Mouse (Mus musculus) MEL (cell line): ENCODE data around the gene Acyp1. TPM values are rescaled to one million over a fixed set of nuclear protein-coding genes. Genes with fewer than 3 reads are reported as not detected.
"Not testable (repeated sequence)": the region's sequence is repeated elsewhere in the genome, so short reads cannot be mapped to it uniquely, and the experiment has no call there.

ENCODE experiments used
- DNase-seq: peaks from one replicate; pipeline ENCODE4 v3.0.0; 2011; ENCODE audit warnings: low read depth, low spot score
- H3K27ac ChIP-seq: 2 replicates; pipeline ENCODE4 v1.5.1; 2012; ENCODE audit warnings: low read depth, mild to moderate bottlenecking, control low read depth, low read length, moderate library complexity; ENCODE audit not compliant: control insufficient read depth
- H3K27me3 ChIP-seq, 2 experiments: fragments of 150-350 bp in 1 of 2; sonication (generic) in 1 of 2; 2 replicates each; pipeline ENCODE4 v1.6.1; 2012; ENCODE audit warnings: low read length in 2 of 2, mild to moderate bottlenecking in 2 of 2, improper control_type of control experiment in 1 of 2, moderate library complexity in 1 of 2; ENCODE audit not compliant: insufficient read depth in 2 of 2, control insufficient read depth in 1 of 2
- H3K36me3 ChIP-seq, 2 experiments: 2 replicates each; pipeline ENCODE4 v1.6.1; 2012 to 2014; ENCODE audit warnings: low read length in 2 of 2, improper control_type of control experiment in 1 of 2, inconsistent platforms in 1 of 2, mild to moderate bottlenecking in 1 of 2; ENCODE audit not compliant: insufficient read depth in 2 of 2, control insufficient read depth in 1 of 2
- H3K4me1 ChIP-seq, 2 experiments: fragments of 150-350 bp in 1 of 2; sonication (generic) in 1 of 2; 2 replicates each; pipeline ENCODE4 v1.6.1; 2012; ENCODE audit warnings: low read length in 2 of 2, improper control_type of control experiment in 1 of 2, mild to moderate bottlenecking in 1 of 2; ENCODE audit not compliant: insufficient read depth in 2 of 2, control insufficient read depth in 1 of 2
- H3K4me3 ChIP-seq, 2 experiments: fragments of 150-350 bp in 1 of 2; sonication (generic) in 1 of 2; 2 replicates each; pipeline ENCODE4 v1.5.1; 2012; ENCODE audit warnings: low read depth in 2 of 2, low read length in 2 of 2, mild to moderate bottlenecking in 2 of 2, moderate library complexity in 2 of 2, control low read depth in 1 of 2, improper control_type of control experiment in 1 of 2; ENCODE audit not compliant: control insufficient read depth in 1 of 2, insufficient read depth in 1 of 2
- H3K79me2 ChIP-seq: 2 replicates; pipeline ENCODE4 v1.6.1; 2012; ENCODE audit warnings: mild to moderate bottlenecking, low read length, moderate library complexity; ENCODE audit not compliant: control insufficient read depth, poor library complexity, insufficient read depth
- H3K9ac ChIP-seq: 2 replicates; pipeline ENCODE4 v1.6.1; 2012; ENCODE audit warnings: low read depth, mild to moderate bottlenecking, control low read depth, low read length, moderate library complexity; ENCODE audit not compliant: control insufficient read depth, poor library complexity, severe bottlenecking
- H3K9me3 ChIP-seq: fragments of 150-350 bp; sonication (generic); replicated peaks from 2 replicates; pipeline ENCODE4 v1.6.1; 2012; ENCODE audit warnings: mild to moderate bottlenecking, low read length, improper control_type of control experiment, moderate library complexity; ENCODE audit not compliant: insufficient read depth
- CHD1 ChIP-seq: IDR thresholded peaks from 2 replicates; pipeline ENCODE4 v1.6.1; 2012; ENCODE audit warnings: low read depth, mild to moderate bottlenecking, inconsistent platforms, low read length, improper control_type of control experiment
- CTCF ChIP-seq, 3 experiments: IDR thresholded peaks in 2 of 3; conservative IDR thresholded peaks in 1 of 3; 2 replicates each; pipeline ENCODE4 v1.5.1; 2011 to 2012; ENCODE audit warnings: low read length in 3 of 3, low read depth in 2 of 3, mild to moderate bottlenecking in 2 of 3, improper control_type of control experiment in 1 of 3, inconsistent platforms in 1 of 3, mixed read lengths in 1 of 3, moderate library complexity in 1 of 3; ENCODE audit not compliant: control insufficient read depth in 1 of 3, insufficient read depth in 1 of 3, poor library complexity in 1 of 3, severe bottlenecking in 1 of 3
- E2F4 ChIP-seq: IDR thresholded peaks from 2 replicates; pipeline ENCODE4 v1.6.1; 2011; ENCODE audit warnings: low read depth, low read length, improper control_type of control experiment, borderline replicate concordance
- ELF1 ChIP-seq: IDR thresholded peaks from 2 replicates; pipeline ENCODE4 v1.6.1; 2014; ENCODE audit warnings: low read depth, mild to moderate bottlenecking, inconsistent platforms, low read length, improper control_type of control experiment, moderate library complexity
- GATA1 ChIP-seq: IDR thresholded peaks from 2 replicates; pipeline ENCODE4 v1.6.1; 2011; ENCODE audit warnings: low read depth, low read length, improper control_type of control experiment
- MAX ChIP-seq: IDR thresholded peaks from 2 replicates; pipeline ENCODE4 v1.6.1; 2011; ENCODE audit warnings: low read length, improper control_type of control experiment
- MEF2A ChIP-seq: IDR thresholded peaks from 2 replicates; pipeline ENCODE4 v1.6.1; 2014; ENCODE audit warnings: low read depth, mild to moderate bottlenecking, inconsistent platforms, low read length, improper control_type of control experiment; ENCODE audit not compliant: poor library complexity, insufficient replicate concordance, severe bottlenecking; ENCODE audit errors: extremely low read depth
- MYC ChIP-seq: IDR thresholded peaks from 2 replicates; pipeline ENCODE4 v1.6.1; 2011; ENCODE audit warnings: low read depth, mild to moderate bottlenecking, low read length, improper control_type of control experiment, moderate library complexity
- NELFE ChIP-seq: IDR thresholded peaks from 2 replicates; pipeline ENCODE4 v1.6.1; 2011; ENCODE audit warnings: low read depth, low read length, improper control_type of control experiment
- POLR2A ChIP-seq, 2 experiments: IDR thresholded peaks; 2 replicates each; pipeline ENCODE4 v1.6.1; 2011 to 2012; ENCODE audit warnings: low read length in 2 of 2, mild to moderate bottlenecking in 2 of 2, control low read depth in 1 of 2, improper control_type of control experiment in 1 of 2, low read depth in 1 of 2, moderate library complexity in 1 of 2; ENCODE audit not compliant: control insufficient read depth in 1 of 2, insufficient read depth in 1 of 2, poor library complexity in 1 of 2
- POLR2AphosphoS2 ChIP-seq: IDR thresholded peaks from 2 replicates; pipeline ENCODE4 v1.6.1; 2011; ENCODE audit warnings: low read length, improper control_type of control experiment
- RAD21 ChIP-seq: IDR thresholded peaks from 2 replicates; pipeline ENCODE4 v1.6.1; 2011; ENCODE audit warnings: mild to moderate bottlenecking, low read depth, low read length, improper control_type of control experiment
- SMC3 ChIP-seq: IDR thresholded peaks from 2 replicates; pipeline ENCODE4 v1.6.1; 2011; ENCODE audit warnings: low read depth, low read length, improper control_type of control experiment
- USF1 ChIP-seq: IDR thresholded peaks from 2 replicates; pipeline ENCODE4 v1.6.1; 2014; ENCODE audit warnings: low read depth, mild to moderate bottlenecking, inconsistent platforms, low read length, improper control_type of control experiment, moderate library complexity
- ZC3H11A ChIP-seq: IDR thresholded peaks from 2 replicates; pipeline ENCODE4 v1.6.1; 2012; ENCODE audit warnings: low read depth, mild to moderate bottlenecking, inconsistent platforms, low read length, improper control_type of control experiment
- ZKSCAN1 ChIP-seq: IDR thresholded peaks from 2 replicates; pipeline ENCODE4 v1.6.1; 2012; ENCODE audit warnings: low read depth, mild to moderate bottlenecking, inconsistent platforms, low read length, improper control_type of control experiment, moderate library complexity
- polyA plus RNA-seq, 2 experiments: library from polyadenylated mRNA; stranded (reverse) in 1 of 2; unstranded in 1 of 2; fragments of >175 nt in 1 of 2; fragments of >200 nt in 1 of 2; gene quantifications; 2 replicates each; pipeline versions ENCODE4 v1.2.1 to v1.2.4; 2012; ENCODE audit warnings: low replicate concordance in 2 of 2, low read depth in 1 of 2; ENCODE audit not compliant: insufficient read length in 2 of 2, insufficient read depth in 1 of 2, missing spikeins in 1 of 2
- total RNA-seq: library from RNA; depleted of rRNA; stranded (reverse); fragments of 300-350 nt; gene quantifications from 2 replicates; pipeline ENCODE4 v1.2.3, GENCODE M21; 2012

The Acyp1 gene
- total and polyA plus RNA-seq, 3 experiments = 47.4 to 54.5 TPM; not detected in 1

- TF ChIP-seq POLR2AphosphoS2 (no peak), CHD1 (no peak)
- Histone ChIP-seq H3K4me1 (peaks cover 4 to 12% of the 10 kb centered on the region in 2 experiments), H3K9ac (no peak overlapping the region), H3K27ac (no peak overlapping the region), H3K9me3 (no peaks in the 10 kb centered on the region), H3K79me2 (peaks cover 2% of the 10 kb centered on the region; the same call in 1 of the 2 replicates), H3K4me3 (no peak overlapping the region), H3K27me3 (no peaks in the 10 kb centered on the region; a peak in 1 of 4 replicates), H3K36me3 (peaks cover 0 to 9% of the 10 kb centered on the region in 2 experiments; a peak in 1 of 4 replicates)
- DNase-seq = no peak
These were observed 3.2 kb downstream of the Acyp1 start for GRCm38 (mm10) chr12:85284996-85285395.

DNA sequence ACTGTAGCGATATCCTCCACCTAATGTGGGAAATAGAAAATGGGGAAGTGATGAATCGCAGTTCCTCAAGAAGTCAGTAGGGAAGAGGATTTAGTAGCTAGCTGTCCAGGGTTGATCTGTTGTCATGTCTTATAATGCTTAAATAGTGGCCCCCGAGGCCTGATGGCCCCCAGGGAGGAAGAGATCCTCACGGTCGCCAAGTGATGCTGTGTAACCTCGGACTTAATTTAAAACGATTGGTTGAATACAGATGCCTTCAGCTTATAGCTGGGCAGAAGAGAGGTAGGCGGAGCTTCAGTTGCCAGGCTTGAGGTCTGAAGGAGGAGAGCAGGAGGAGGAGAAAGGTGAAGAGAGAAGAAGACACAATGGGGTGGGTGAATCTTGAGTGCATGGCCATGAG lies 3.9 kb downstream of the Acyp1 start:
- TF ChIP-seq MYC = no peak
- TF ChIP-seq MAX = no peak
- TF ChIP-seq POLR2A (IDR thresholded peaks at IDR 0.05; ENCODE audit: control insufficient read depth in 1 of 2, insufficient read depth in 1 of 2, low read depth in 1 of 2, low read length in 2 of 2, poor library complexity in 1 of 2) = no peak
- TF ChIP-seq E2F4 = no peak
- TF ChIP-seq NELFE = no peak
- no peak for TF ChIP-seq CTCF (IDR thresholded peaks at IDR 0.05 in 2 of 3, conservative IDR thresholded peaks at IDR 0.05 in 1 of 3; ENCODE audit: control insufficient read depth in 1 of 3, insufficient read depth in 1 of 3, low read depth in 2 of 3, low read length in 3 of 3, poor library complexity in 1 of 3, severe bottlenecking in 1 of 3)
- no peak for TF ChIP-seq SMC3
- TF ChIP-seq RAD21 = no peak
- no peak for TF ChIP-seq ZKSCAN1
- no peak for TF ChIP-seq MEF2A
- TF ChIP-seq ZC3H11A = no peak
- TF ChIP-seq GATA1 = no peak
- no peak for TF ChIP-seq ELF1
- TF ChIP-seq USF1 = no peak
- H3K36me3 ChIP-seq = peaks cover 0 to 11% of the 10 kb centered on the region in 2 experiments; a peak in 1 of 4 replicates
- H3K4me3 ChIP-seq = peak overlapping the region in 1 of 2 experiments; percentile 2; a peak in 1 of 4 replicates
- peaks cover 4 to 14% of the 10 kb centered on the region in 2 experiments for H3K4me1 ChIP-seq
- DNase-seq = peak; percentile 60
- H3K9ac ChIP-seq = no peak overlapping the region
- H3K9me3 ChIP-seq = no peaks in the 10 kb centered on the region
- peaks cover 4% of the 10 kb centered on the region; the same call in 1 of the 2 replicates for H3K79me2 ChIP-seq
- H3K27me3 ChIP-seq = no peaks in the 10 kb centered on the region
- H3K27ac ChIP-seq = no peak overlapping the region

DNA sequence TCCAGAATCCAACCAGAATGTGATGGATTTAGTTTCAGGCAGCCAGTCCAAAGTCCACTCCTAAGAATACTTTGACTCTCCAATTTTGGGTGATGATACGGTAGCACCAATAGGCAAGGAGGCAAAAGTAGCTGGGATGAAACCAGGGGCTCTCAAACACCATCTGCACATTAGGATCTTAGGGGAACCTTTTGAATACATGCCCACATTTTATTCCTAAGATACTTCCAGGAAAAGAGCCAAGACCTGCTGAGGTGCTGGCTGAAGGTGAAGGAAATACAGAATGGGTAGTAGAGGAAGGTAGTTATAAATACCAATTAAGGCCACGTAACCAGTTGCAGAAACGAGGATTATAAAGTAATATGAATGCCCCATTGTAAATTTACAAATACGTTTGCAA lies 6.5 kb downstream of the Acyp1 start:
- H3K9me3 ChIP-seq, H3K79me2 ChIP-seq, H3K27me3 ChIP-seq, DNase-seq: not testable (repeated sequence)
- peak overlapping the region; percentile 2; the same call in 1 of the 2 replicates for H3K9ac ChIP-seq
- peaks cover 12 to 26% of the 10 kb centered on the region in 2 experiments for H3K4me1 ChIP-seq
- peak overlapping the region; percentile 22 for H3K27ac ChIP-seq
- H3K4me3 ChIP-seq = peak overlapping the region in 1 of 2 experiments; percentile 74; a peak in 2 of 4 replicates
- H3K36me3 ChIP-seq = peaks cover 0 to 20% of the 10 kb centered on the region in 2 experiments; a peak in 2 of 4 replicates
